Mouse (Mus musculus) CH12.LX (cell line): ENCODE data around the gene Ccdc6.

ENCODE experiments used
- CTCF ChIP-seq, 2 experiments: IDR thresholded peaks in 1 of 2; conservative IDR thresholded peaks in 1 of 2; 2 replicates each; pipeline ENCODE4 v1.5.1; 2011 to 2012; ENCODE audit warnings: low read depth in 2 of 2, low read length in 2 of 2, improper control_type of control experiment in 1 of 2, inconsistent platforms in 1 of 2, mild to moderate bottlenecking in 1 of 2, moderate library complexity in 1 of 2
- E2F4 ChIP-seq: IDR thresholded peaks from 2 replicates; pipeline ENCODE4 v1.6.1; 2011; ENCODE audit warnings: low read depth, low read length, improper control_type of control experiment; ENCODE audit not compliant: insufficient replicate concordance
- GABPA ChIP-seq: IDR thresholded peaks from 2 replicates; pipeline ENCODE4 v1.6.1; 2012; ENCODE audit warnings: low read depth, low read length, improper control_type of control experiment, inconsistent platforms; ENCODE audit not compliant: insufficient replicate concordance
- MAFK ChIP-seq: IDR thresholded peaks from 2 replicates; pipeline ENCODE4 v1.6.1; 2011; ENCODE audit warnings: low read length, improper control_type of control experiment; ENCODE audit not compliant: insufficient replicate concordance
- MAX ChIP-seq: IDR thresholded peaks from 2 replicates; pipeline ENCODE4 v1.6.1; 2011; ENCODE audit warnings: low read length, improper control_type of control experiment
- POLR2A ChIP-seq: IDR thresholded peaks from 2 replicates; pipeline ENCODE4 v1.6.1; 2011; ENCODE audit warnings: low read depth, mild to moderate bottlenecking, improper control_type of control experiment, low read length
- POLR2AphosphoS2 ChIP-seq: IDR thresholded peaks from 2 replicates; pipeline ENCODE4 v1.6.1; 2011; ENCODE audit warnings: low read depth, low read length, improper control_type of control experiment
- RCOR1 ChIP-seq: conservative IDR thresholded peaks from 2 replicates; pipeline ENCODE4 v1.6.1; 2012; ENCODE audit warnings: low read depth, mild to moderate bottlenecking, inconsistent platforms, low read length, improper control_type of control experiment
- SMC3 ChIP-seq: IDR thresholded peaks from 2 replicates; pipeline ENCODE4 v1.6.1; 2011; ENCODE audit warnings: low read depth, low read length, improper control_type of control experiment
- TBP ChIP-seq: conservative IDR thresholded peaks from 2 replicates; pipeline ENCODE4 v1.6.1; 2011; ENCODE audit warnings: low read depth, low read length, improper control_type of control experiment
- TCF12 ChIP-seq: IDR thresholded peaks from 2 replicates; pipeline ENCODE4 v1.6.1; 2014; ENCODE audit warnings: low read depth, mild to moderate bottlenecking, inconsistent platforms, low read length, improper control_type of control experiment
- USF1 ChIP-seq: IDR thresholded peaks from 2 replicates; pipeline ENCODE4 v1.6.1; 2014; ENCODE audit warnings: low read depth, mild to moderate bottlenecking, inconsistent platforms, low read length, improper control_type of control experiment
- ZC3H11A ChIP-seq: IDR thresholded peaks from 2 replicates; pipeline ENCODE4 v1.6.1; 2012; ENCODE audit warnings: low read depth, mild to moderate bottlenecking, inconsistent platforms, low read length, improper control_type of control experiment
- ZNF384 ChIP-seq: IDR thresholded peaks from 2 replicates; pipeline ENCODE4 v1.6.1; 2012; ENCODE audit warnings: low read depth, low read length, improper control_type of control experiment, inconsistent platforms

DNA sequence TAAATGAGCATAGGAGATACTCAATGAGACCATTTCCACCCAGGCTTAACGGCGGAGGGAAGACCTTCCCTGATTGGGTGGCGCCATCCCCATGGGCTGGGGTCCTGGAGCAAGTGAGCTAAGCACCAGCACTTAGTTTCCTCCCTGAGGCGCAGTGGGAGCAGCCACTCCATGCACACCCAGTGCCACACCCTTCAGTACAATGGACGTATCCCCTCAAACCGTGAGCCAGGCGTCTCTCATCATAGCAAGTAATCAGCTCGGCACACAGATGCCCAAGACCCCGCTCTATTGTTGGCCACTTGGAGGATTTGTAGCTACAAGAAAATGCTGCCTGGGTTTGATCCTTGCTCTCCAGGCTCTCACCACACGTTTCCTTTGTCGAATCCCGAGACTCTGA lies 49.0 kb downstream of the Ccdc6 start:
- TF ChIP-seq CTCF (conservative IDR thresholded peaks at IDR 0.05 in 1 of 2, IDR thresholded peaks at IDR 0.05 in 1 of 2; ENCODE audit: low read depth in 2 of 2, low read length in 2 of 2), result no peak
- no peak for TF ChIP-seq POLR2AphosphoS2
- no peak for TF ChIP-seq ZC3H11A
- TF ChIP-seq TCF12, result no peak
- no peak for TF ChIP-seq RCOR1
- no peak for TF ChIP-seq TBP
- no peak for TF ChIP-seq SMC3
- TF ChIP-seq MAX, result no peak
- no peak for TF ChIP-seq POLR2A
- no peak for TF ChIP-seq USF1
- no peak for TF ChIP-seq ZNF384
- no peak for TF ChIP-seq E2F4
- TF ChIP-seq GABPA, result no peak
- TF ChIP-seq MAFK, result no peak
